Mouse (Mus musculus) lung, embryonic 14.5 days (tissue): ENCODE data around the gene Unc119. TPM values are rescaled to one million over a fixed set of nuclear protein-coding genes. Genes with fewer than 3 reads are reported as not detected.
A peak's percentile ranks its signal among the peaks of the same experiment; 100 is the strongest.

Source experiments
- ATAC-seq: fragments of 200-750 bp; cut with Nextera tagmentation; 2 replicates; pipeline ENCODE4 v1.8.0; 2017; ENCODE audit warnings: mild to moderate bottlenecking, moderate TSS enrichment, moderate library complexity; ENCODE audit not compliant: insufficient read depth
- DNase-seq: peaks from one replicate; pipeline ENCODE4 v3.0.0-alpha.2; 2015
- H3K27ac ChIP-seq: fragments of 300-500 bp; sonication (generic); 2 replicates; pipeline ENCODE4 v1.5.1; 2014; ENCODE audit warnings: low read depth, mild to moderate bottlenecking, moderate library complexity
- H3K27me3 ChIP-seq: fragments of 300-500 bp; sonication (generic); 2 replicates; pipeline ENCODE4 v1.6.1; 2014; ENCODE audit warnings: low read length, control low read depth; ENCODE audit not compliant: insufficient read depth
- H3K36me3 ChIP-seq: fragments of 300-500 bp; sonication (generic); 2 replicates; pipeline ENCODE4 v1.6.1; 2014; ENCODE audit warnings: control low read depth; ENCODE audit not compliant: insufficient read depth
- H3K4me1 ChIP-seq: fragments of 300-500 bp; sonication (generic); 2 replicates; pipeline ENCODE4 v1.6.1; 2014; ENCODE audit warnings: antibody characterized with exemption, control low read depth; ENCODE audit not compliant: insufficient read depth
- H3K4me2 ChIP-seq: fragments of 300-500 bp; sonication (generic); 2 replicates; pipeline ENCODE4 v1.6.1; 2014; ENCODE audit warnings: mild to moderate bottlenecking
- H3K4me3 ChIP-seq: fragments of 300-500 bp; sonication (generic); 2 replicates; pipeline ENCODE4 v1.5.1; 2014; ENCODE audit warnings: low read depth, low read length
- H3K9ac ChIP-seq: fragments of 300-500 bp; sonication (generic); 2 replicates; pipeline ENCODE4 v1.6.1; 2014
- H3K9me3 ChIP-seq: fragments of 300-500 bp; sonication (generic); 2 replicates; pipeline ENCODE4 v1.6.1; 2016; ENCODE audit warnings: low read depth, low read length, control low read depth
- CTCF ChIP-seq: IDR thresholded peaks from 2 replicates; pipeline ENCODE4 v1.5.1; 2016; ENCODE audit warnings: antibody characterized with exemption, low read depth
- WGBS: fragments of 180-500 bp; shearing (Covaris S2); extraction: QIAGEN DNeasy Blood & Tissue Kit; methylation state at CpG from one replicate; pipeline ENCODE4 v1.1.7; 2014; 5-methylcytosine and 5-hydroxymethylcytosine counted together
- polyA plus RNA-seq: library from polyadenylated mRNA; unstranded; fragments of >200 nt; fragmentation: Nextera tagmentation; extraction: Ambion mirVana; gene quantifications from 2 replicates; pipeline ENCODE4 v1.2.1, GENCODE M21; 2014

Gene Unc119
- polyA plus RNA-seq, 1 experiment from 2014 or later = 43.1 TPM

GRCm38 (mm10) chr11:78349441-78350358 lies 6.4 kb downstream of the Unc119 start:
- peak; percentile 52 for DNase-seq
- no peak overlapping the region for H3K9ac ChIP-seq
- H3K27me3 ChIP-seq = no peaks in the 10 kb centered on the region
- H3K4me2 ChIP-seq = no peak overlapping the region
- no peak overlapping the region for H3K27ac ChIP-seq
- no peak overlapping the region for H3K4me3 ChIP-seq
- TF ChIP-seq CTCF = no peak
- H3K4me1 ChIP-seq = peaks cover 13% of the 10 kb centered on the region; the same call in 1 of the 2 replicates
- H3K9me3 ChIP-seq = no peaks in the 10 kb centered on the region
- 68% methylated on average over 4 of the region's 4 CpGs for WGBS
- H3K36me3 ChIP-seq = peaks cover 13% of the 10 kb centered on the region
- no peak for ATAC-seq

DNA sequence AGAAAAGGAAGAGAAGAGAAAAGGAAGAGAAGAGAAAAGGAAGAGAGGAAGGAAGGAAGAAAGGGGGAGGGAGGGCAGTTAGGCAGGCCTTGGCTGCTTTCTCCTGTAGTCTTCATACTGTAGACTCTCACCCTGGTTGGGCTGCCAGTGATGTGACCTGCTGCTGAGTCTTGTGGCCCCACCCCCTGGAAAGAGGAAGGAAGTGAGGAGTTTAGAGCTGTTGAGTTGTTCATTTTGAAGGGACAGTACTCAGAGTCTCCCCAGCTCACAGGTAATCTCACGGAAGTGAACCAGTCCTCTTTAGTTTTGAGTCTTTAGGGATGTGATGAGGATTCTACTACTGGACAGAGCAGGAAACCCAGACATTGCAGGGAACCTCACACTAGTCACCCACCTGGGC lies 9.8 kb downstream of the Unc119 start:
- no peak overlapping the region for H3K4me3 ChIP-seq
- H3K4me2 ChIP-seq = no peak overlapping the region
- peaks cover 9% of the 10 kb centered on the region for H3K36me3 ChIP-seq
- WGBS = 74% methylated on average over 1 of the region's 1 CpGs
- no peak overlapping the region for H3K27ac ChIP-seq
- H3K27me3 ChIP-seq = no peaks in the 10 kb centered on the region
- no peak for TF ChIP-seq CTCF
- H3K4me1 ChIP-seq = no peaks in the 10 kb centered on the region
- H3K9ac ChIP-seq = no peak overlapping the region
- ATAC-seq (no peak), DNase-seq (no peak)
- no peaks in the 10 kb centered on the region for H3K9me3 ChIP-seq

GRCm38 (mm10) chr11:78354905-78355304 lies 11.6 kb downstream of the Unc119 start:
- no peak overlapping the region for H3K4me2 ChIP-seq
- H3K4me1 ChIP-seq = no peaks in the 10 kb centered on the region
- whole genome bisulfite sequencing = 79% methylated on average over 6 of the region's 6 CpGs
- no peak for ATAC-seq
- H3K9me3 ChIP-seq = no peaks in the 10 kb centered on the region
- no peaks in the 10 kb centered on the region for H3K27me3 ChIP-seq
- H3K4me3 ChIP-seq = no peak overlapping the region
- no peak overlapping the region for H3K9ac ChIP-seq
- DNase-seq = no peak
- no peaks in the 10 kb centered on the region for H3K36me3 ChIP-seq
- no peak for TF ChIP-seq CTCF
- no peak overlapping the region for H3K27ac ChIP-seq

DNA sequence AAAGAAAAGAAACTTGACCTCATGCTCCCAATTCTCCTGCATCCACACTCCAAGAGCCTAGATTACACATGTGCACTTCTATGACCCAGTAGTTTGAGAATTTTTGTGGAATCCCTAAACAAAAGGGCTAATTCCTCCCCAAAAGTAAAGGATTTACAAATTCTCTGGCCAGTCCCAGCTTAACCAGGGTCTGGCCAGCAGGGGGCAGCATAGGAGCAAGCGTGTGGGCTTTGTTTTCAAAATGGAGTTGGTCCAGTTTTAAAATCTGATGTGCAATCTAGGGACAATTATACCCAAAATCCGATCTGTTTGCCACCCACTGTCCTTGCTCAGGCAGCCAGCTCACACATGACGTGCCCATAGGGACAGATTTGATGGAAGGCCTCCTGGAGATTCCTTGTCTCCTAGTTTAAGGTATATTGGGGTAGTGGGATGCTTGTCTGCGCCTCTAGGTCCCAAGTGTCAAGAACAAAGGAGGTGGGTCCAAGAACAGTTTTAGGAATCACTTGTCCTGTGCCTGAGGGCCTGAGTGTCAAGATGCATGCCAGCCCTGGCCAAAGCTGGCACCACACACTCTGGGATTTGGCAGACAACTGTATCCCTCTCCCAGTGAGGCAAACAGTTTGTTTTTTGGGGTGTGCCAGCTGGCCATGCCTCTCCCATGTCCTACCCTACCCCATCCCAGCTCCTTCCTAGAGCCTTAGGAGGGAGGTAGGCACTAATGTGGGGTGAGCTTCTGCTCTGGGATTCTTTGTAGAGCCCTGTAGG lies 12.4 kb downstream of the Unc119 start:
- Histone ChIP-seq H3K9ac (no peak overlapping the region), H3K27ac (no peak overlapping the region), H3K4me2 (no peak overlapping the region), H3K27me3 (no peaks in the 10 kb centered on the region), H3K9me3 (no peaks in the 10 kb centered on the region), H3K4me3 (no peak overlapping the region), H3K36me3 (no peaks in the 10 kb centered on the region), H3K4me1 (no peaks in the 10 kb centered on the region)
- TF ChIP-seq CTCF = peak; percentile 87
- 30% methylated on average over 4 of the region's 4 CpGs for WGBS
- DNase-seq (peak; percentile 86), ATAC-seq (no peak)

GRCm38 (mm10) chr11:78358330-78359007 lies 15.2 kb downstream of the Unc119 start:
- H3K4me1 ChIP-seq = no peaks in the 10 kb centered on the region
- H3K9me3 ChIP-seq = no peaks in the 10 kb centered on the region
- peak; percentile 71 for TF ChIP-seq CTCF
- no peak overlapping the region for H3K9ac ChIP-seq
- WGBS = 15% methylated on average over 22 of the region's 22 CpGs
- H3K27ac ChIP-seq = no peak overlapping the region
- no peaks in the 10 kb centered on the region for H3K36me3 ChIP-seq
- DNase-seq = peak; percentile 53
- no peak overlapping the region for H3K4me2 ChIP-seq
- no peaks in the 10 kb centered on the region for H3K27me3 ChIP-seq
- ATAC-seq = no peak
- no peak overlapping the region for H3K4me3 ChIP-seq

DNA sequence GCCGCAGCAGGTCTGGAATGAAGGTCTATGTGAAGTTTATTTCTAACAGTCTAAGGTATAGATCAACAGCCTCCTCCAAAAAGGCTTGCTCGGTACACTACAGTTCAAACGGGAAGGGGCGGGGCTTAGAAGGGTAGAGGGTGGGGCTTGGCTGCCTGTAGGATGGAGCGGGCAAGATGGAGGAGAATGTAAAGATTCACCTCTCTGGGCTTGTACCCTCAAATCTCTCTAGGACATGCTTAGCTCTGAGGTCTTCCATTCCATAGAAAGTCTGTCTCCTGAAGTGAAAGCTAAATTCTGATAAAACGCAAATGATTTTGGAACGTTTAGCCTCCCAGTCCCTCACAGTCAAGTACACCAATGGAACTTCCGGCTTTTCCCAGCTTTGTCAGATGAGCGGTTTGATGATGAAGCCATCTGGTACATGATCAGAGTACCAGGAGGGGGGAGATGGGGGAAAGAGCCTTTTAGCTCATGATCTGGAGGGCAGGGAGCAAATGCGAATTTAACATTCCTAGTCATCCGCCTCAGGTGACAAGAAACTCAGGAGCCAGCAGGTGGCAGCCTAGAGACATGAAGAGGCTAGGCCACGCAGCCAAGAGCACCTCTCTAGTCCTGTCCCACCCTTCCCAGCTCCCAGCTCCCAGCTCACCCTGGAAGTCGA lies 17.0 kb downstream of the Unc119 start:
- peak; percentile 89 for DNase-seq
- Histone ChIP-seq H3K4me2 (peak overlapping the region; percentile 70), H3K27ac (no peak overlapping the region), H3K4me1 (no peaks in the 10 kb centered on the region), H3K9me3 (no peaks in the 10 kb centered on the region), H3K36me3 (no peaks in the 10 kb centered on the region), H3K9ac (no peak overlapping the region), H3K4me3 (peak overlapping the region; percentile 36), H3K27me3 (no peaks in the 10 kb centered on the region)
- peak; percentile 78 for TF ChIP-seq CTCF
- ATAC-seq = peak; percentile 78
- 9% methylated on average over 13 of the region's 13 CpGs for WGBS
